Mouse (Mus musculus) cortical plate, adult 2 months (tissue): ENCODE results near the gene Drg1.

ENCODE experiments used
- CTCF ChIP-seq: fragments of 200-500 bp; IDR thresholded peaks from 2 replicates; pipeline ENCODE4 v1.5.1; 2011; ENCODE audit warnings: mild to moderate bottlenecking, control low read depth, low read length; ENCODE audit not compliant: insufficient read depth; ENCODE audit errors: extremely low read depth
- POLR2A ChIP-seq: fragments of 200-500 bp; IDR thresholded peaks from 2 replicates; pipeline ENCODE4 v1.6.1; 2011; ENCODE audit warnings: mild to moderate bottlenecking, low read length, control low read depth; ENCODE audit not compliant: insufficient read depth; ENCODE audit errors: extremely low read depth

DNA sequence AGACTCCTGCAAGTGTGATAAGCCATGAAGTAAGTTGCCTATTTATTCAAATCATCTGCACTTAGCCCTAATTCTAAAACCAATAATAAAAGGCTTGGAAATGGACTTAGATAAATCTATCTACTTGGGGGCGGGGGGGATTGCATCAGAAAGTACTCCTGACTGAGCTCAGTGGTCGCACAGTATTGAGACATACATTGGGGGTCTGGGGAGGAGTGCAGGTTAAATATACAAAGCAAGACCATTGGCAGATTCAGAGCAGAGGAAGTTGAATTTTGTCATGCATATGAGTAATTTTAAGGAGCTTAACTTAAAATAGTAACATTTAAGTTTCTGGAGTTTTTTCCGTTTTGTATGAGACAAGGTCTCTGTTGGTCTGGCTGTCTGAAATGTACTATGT lies 34.0 kb downstream of the Drg1 start:
- no peak for TF ChIP-seq POLR2A
- TF ChIP-seq CTCF: no peak
